Comparison of ENCODE assay signal across 20 mouse cellular contexts in the genomic region with DNA sequence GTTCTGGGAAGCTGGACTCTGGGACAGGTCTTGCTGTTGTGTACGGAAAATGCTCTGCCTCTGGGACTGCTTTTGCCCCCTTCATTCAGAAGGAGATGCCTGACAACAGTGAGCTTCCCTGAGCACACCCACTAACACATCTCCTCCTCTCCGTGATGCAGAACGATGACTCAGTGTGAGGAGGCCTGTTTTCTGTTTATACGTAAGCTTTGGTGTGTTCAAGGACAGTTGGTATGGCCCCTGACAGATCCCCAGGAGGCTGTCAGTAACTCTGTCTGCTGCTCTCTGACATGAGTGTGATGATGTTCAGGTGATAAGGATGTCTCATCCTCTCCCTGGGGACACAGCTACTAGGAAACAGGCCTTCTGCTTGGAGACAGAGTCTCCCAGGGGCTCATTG.
A peak's percentile ranks its signal among the peaks of the same experiment; 100 is the strongest.
DNase-seq lines count a peak whose midpoint lies in the region; ATAC-seq and TF ChIP-seq lines count a peak whose summit lies in the region.
"Had no signal": no experiment of that assay in that cellular context is flagged by ENCODE, and none has a peak within 500 bp of the region (broad histone marks: within the 10 kb centered on the region; RNA-seq: fewer than 3 reads in every experiment).

No protein-coding gene starts in this region.

- ATAC-seq in frontal cortex, adult (ENCODE audit: low TSS enrichment) = peak; percentile 83
- ATAC-seq: intestine, embryonic 16.5 days; lung, postnatal 0 days had no signal

- TF ChIP-seq CTCF in left cerebral cortex, adult 2 months (IDR thresholded peaks at IDR 0.05) = no peak

- no peak for DNase-seq in frontal cortex, postnatal 25 days (ENCODE audit: low spot score in 2 of 2)
- DNase-seq in left cerebral cortex, adult 2 months (ENCODE audit: extremely low spot score in 1 of 2, low spot score in 2 of 2) = no peak
- no peak for DNase-seq in left cerebral cortex, adult 8-10 months (ENCODE audit: low spot score in 2 of 2)
- peak; percentile 9 for DNase-seq in Muller cell, postnatal 12 days (ENCODE audit: inconsistent ontology term)
- peak; percentile 11 for DNase-seq in adrenal gland, postnatal 25 days
- DNase-seq in thymus, postnatal 36 days = no peak
- DNase-seq in heart, adult 8-10 months (ENCODE audit: low spot score) = no peak
- DNase-seq: B cell, adult 2 months; cerebellum, adult 11 months; cerebellum, postnatal 10 days; gastrocnemius, postnatal 10 days; heart, adult 18-20 months; thymus, postnatal 14 days had no signal

- no peak overlapping the region for H3K4me3 ChIP-seq in left cerebral cortex, adult 2 months
- H3K4me3 ChIP-seq: kidney, embryonic 15.5 days; liver, embryonic 15.5 days; midbrain, embryonic 12.5 days; neural tube, embryonic 15.5 days had no signal

- peak overlapping the region; percentile 66 for H3K27ac ChIP-seq in left cerebral cortex, adult 2 months
- H3K27ac ChIP-seq: kidney, embryonic 15.5 days; liver, embryonic 15.5 days; midbrain, embryonic 12.5 days; neural tube, embryonic 15.5 days had no signal

- intact Hi-C loops in left cerebral cortex, adult 2 months (cut with DNase I) = no loop called here

Comparison
In these comparisons a context has a peak if more than half of its experiments do, and no peak if none do; other contexts are left out.
1. DNase-seq: peak in Muller cell, postnatal 12 days (single experiment) and adrenal gland, postnatal 25 days (single experiment); none in frontal cortex, postnatal 25 days (0 of 2), left cerebral cortex, adult 2 months (0 of 2), left cerebral cortex, adult 8-10 months (0 of 2), thymus, postnatal 36 days (0 of 2) and heart, adult 8-10 months (single experiment).